Mouse (Mus musculus) hindbrain, embryonic 11.5 days (tissue): ENCODE data around the gene Ak6. TPM values are rescaled to one million over a fixed set of nuclear protein-coding genes. Genes with fewer than 3 reads are reported as not detected.

Experiments
- ATAC-seq: fragments of 200-750 bp; cut with Nextera tagmentation; 2 replicates; pipeline ENCODE4 v1.8.0; 2017; ENCODE audit warnings: mild to moderate bottlenecking, moderate TSS enrichment, moderate library complexity; ENCODE audit not compliant: low FRiP score
- DNase-seq: peaks from one replicate; pipeline ENCODE4 v3.0.0-alpha.2; 2015; ENCODE audit warnings: low spot score
- H3K27ac ChIP-seq: fragments of 300-500 bp; sonication (generic); 2 replicates; pipeline ENCODE4 v1.5.1; 2014; ENCODE audit warnings: mild to moderate bottlenecking, low read depth, low read length
- H3K27me3 ChIP-seq: fragments of 300-500 bp; sonication (generic); 2 replicates; pipeline ENCODE4 v1.6.1; 2014; ENCODE audit warnings: mild to moderate bottlenecking, low read length, moderate library complexity, mixed read lengths; ENCODE audit not compliant: control insufficient read depth, insufficient read depth
- H3K36me3 ChIP-seq: fragments of 300-500 bp; sonication (generic); 2 replicates; pipeline ENCODE4 v1.6.1; 2014; ENCODE audit warnings: mild to moderate bottlenecking, low read length, moderate library complexity, mixed read lengths; ENCODE audit not compliant: control insufficient read depth, insufficient read depth
- H3K4me1 ChIP-seq: fragments of 300-500 bp; sonication (generic); replicated peaks from 2 replicates; pipeline ENCODE4 v1.6.1; 2014; ENCODE audit warnings: low read length, mixed read lengths; ENCODE audit not compliant: control insufficient read depth, insufficient read depth
- H3K4me2 ChIP-seq: fragments of 300-500 bp; sonication (generic); replicated peaks from 2 replicates; pipeline ENCODE4 v1.6.1; 2014; ENCODE audit warnings: mild to moderate bottlenecking, low read depth, low read length
- H3K4me3 ChIP-seq: fragments of 300-500 bp; sonication (generic); 2 replicates; pipeline ENCODE4 v1.5.1; 2014; ENCODE audit warnings: low read depth, low read length
- H3K9ac ChIP-seq: fragments of 300-500 bp; sonication (generic); 2 replicates; pipeline ENCODE4 v1.6.1; 2014; ENCODE audit warnings: low read depth, low read length
- H3K9me3 ChIP-seq: fragments of 300-500 bp; sonication (generic); 2 replicates; pipeline ENCODE4 v1.6.1; 2016; ENCODE audit warnings: low read length; ENCODE audit not compliant: control insufficient read depth
- WGBS: fragments of 180-500 bp; shearing (Covaris S2); extraction: QIAGEN DNeasy Blood & Tissue Kit; methylation state at CpG from one replicate; pipeline ENCODE4 v1.1.7; 2014; 5-methylcytosine and 5-hydroxymethylcytosine counted together
- polyA plus RNA-seq: library from polyadenylated mRNA; unstranded; fragments of >200 nt; fragmentation: Nextera tagmentation; extraction: Ambion mirVana; gene quantifications from 2 replicates; pipeline ENCODE4 v1.2.1, GENCODE M21; 2014

Ak6 gene
- polyA plus RNA-seq, 1 experiment from 2014 or later: 315 TPM

- Histone ChIP-seq H3K4me2 (no peak overlapping the region), H3K27ac (no peak overlapping the region), H3K9ac (no peak overlapping the region), H3K4me1 (peaks cover 3% of the 10 kb centered on the region; the same call in 1 of the 2 replicates), H3K27me3 (peaks cover 10% of the 10 kb centered on the region), H3K36me3 (no peaks in the 10 kb centered on the region), H3K4me3 (no peak overlapping the region), H3K9me3 (no peaks in the 10 kb centered on the region)
- ATAC-seq (no peak), DNase-seq (no peak)
- WGBS: 90% methylated on average over 10 of the region's 10 CpGs
Measured at GRCm38 (mm10) chr13:100612251-100612650, 38.5 kb upstream of the Ak6 start.

GRCm38 (mm10) chr13:100612903-100613302 is 37.9 kb upstream of the Ak6 start:
- no peak overlapping the region for H3K4me2 ChIP-seq
- DNase-seq (no peak), ATAC-seq (no peak)
- peaks cover 10% of the 10 kb centered on the region for H3K27me3 ChIP-seq
- WGBS: 59% methylated on average over 2 of the region's 2 CpGs
- H3K27ac ChIP-seq: no peak overlapping the region
- peaks cover 3% of the 10 kb centered on the region; the same call in 1 of the 2 replicates for H3K4me1 ChIP-seq
- no peak overlapping the region for H3K4me3 ChIP-seq
- no peaks in the 10 kb centered on the region for H3K9me3 ChIP-seq
- no peaks in the 10 kb centered on the region for H3K36me3 ChIP-seq
- no peak overlapping the region for H3K9ac ChIP-seq

GRCm38 (mm10) chr13:100616181-100617087 is 34.3 kb upstream of the Ak6 start, which contains the start of gene Marveld2:
Gene Marveld2, minus strand, starts transcription at chr13:100616971.
- peak within 1 kb of the TSS; percentile 49 for H3K4me3 ChIP-seq
- ATAC-seq (peak; percentile 51), DNase-seq (peak; percentile 48)
- H3K36me3 ChIP-seq: no peaks in the 10 kb centered on the region
- H3K27me3 ChIP-seq: peaks cover 10% of the 10 kb centered on the region
- H3K27ac ChIP-seq: no peak within 1 kb of the TSS
- WGBS: 2% methylated on average over 72 of the region's 77 CpGs
- H3K9ac ChIP-seq: peak within 1 kb of the TSS; percentile 73
- H3K4me2 ChIP-seq: peak within 1 kb of the TSS; percentile 97
- no peaks in the 10 kb centered on the region for H3K9me3 ChIP-seq
- H3K4me1 ChIP-seq: peaks cover 3% of the 10 kb centered on the region; the same call in 1 of the 2 replicates

GRCm38 (mm10) chr13:100617583-100617982 is 33.2 kb upstream of the Ak6 start:
- Histone ChIP-seq H3K4me2 (no peak overlapping the region), H3K4me3 (no peak overlapping the region), H3K36me3 (no peaks in the 10 kb centered on the region), H3K9ac (no peak overlapping the region), H3K27me3 (peaks cover 10% of the 10 kb centered on the region), H3K27ac (no peak overlapping the region), H3K9me3 (no peaks in the 10 kb centered on the region), H3K4me1 (peaks cover 3% of the 10 kb centered on the region; the same call in 1 of the 2 replicates)
- 81% methylated on average over 13 of the region's 13 CpGs for WGBS
- ATAC-seq (no peak), DNase-seq (no peak)

GRCm38 (mm10) chr13:100622241-100622640 is 28.5 kb upstream of the Ak6 start:
- Histone ChIP-seq H3K36me3 (0 out of 2 replicates have a peak, but pooled peaks cover 3% of the 10 kb centered on the region), H3K27ac (no peak overlapping the region), H3K4me1 (no peaks in the 10 kb centered on the region), H3K27me3 (no peaks in the 10 kb centered on the region; the same call in 1 of the 2 replicates), H3K9me3 (no peaks in the 10 kb centered on the region), H3K4me3 (no peak overlapping the region), H3K4me2 (no peak overlapping the region), H3K9ac (no peak overlapping the region)
- 87% methylated on average over 4 of the region's 4 CpGs for WGBS
- ATAC-seq (no peak), DNase-seq (no peak)

GRCm38 (mm10) chr13:100634106-100634691 is 16.6 kb upstream of the Ak6 start:
- Histone ChIP-seq H3K36me3 (no peaks in the 10 kb centered on the region), H3K9ac (no peak overlapping the region), H3K27ac (no peak overlapping the region), H3K4me3 (no peak overlapping the region), H3K4me1 (no peaks in the 10 kb centered on the region), H3K9me3 (no peaks in the 10 kb centered on the region), H3K27me3 (no peaks in the 10 kb centered on the region), H3K4me2 (no peak overlapping the region)
- DNase-seq: no peak
- WGBS: 97% methylated on average over 3 of the region's 3 CpGs
- no peak for ATAC-seq

- ATAC-seq (no peak), DNase-seq (no peak)
- Histone ChIP-seq H3K4me2 (no peak overlapping the region), H3K9ac (no peak overlapping the region), H3K27ac (no peak overlapping the region), H3K4me3 (no peak overlapping the region), H3K4me1 (no peaks in the 10 kb centered on the region), H3K27me3 (no peaks in the 10 kb centered on the region), H3K9me3 (no peaks in the 10 kb centered on the region), H3K36me3 (peaks cover 8% of the 10 kb centered on the region; the same call in 1 of the 2 replicates)
- WGBS: 97% methylated on average over 4 of the region's 4 CpGs
Measured at GRCm38 (mm10) chr13:100642471-100643209, 8.1 kb upstream of the Ak6 start.

GRCm38 (mm10) chr13:100648223-100648622 is 2.6 kb upstream of the Ak6 start:
- Histone ChIP-seq H3K36me3 (peaks cover 3% of the 10 kb centered on the region; the same call in 1 of the 2 replicates), H3K9ac (no peak overlapping the region)

More at GRCm38 (mm10) chr13:100648223-100648622, 2.6 kb upstream of the Ak6 start:
- Histone ChIP-seq H3K27me3 (no peaks in the 10 kb centered on the region), H3K4me2 (no peak overlapping the region), H3K9me3 (no peaks in the 10 kb centered on the region), H3K27ac (no peak overlapping the region), H3K4me1 (no peaks in the 10 kb centered on the region; the same call in 1 of the 2 replicates), H3K4me3 (no peak overlapping the region)
- WGBS: 96% methylated on average over 8 of the region's 8 CpGs
- DNase-seq: no peak
- ATAC-seq: no peak
